Mouse (Mus musculus) adrenal gland, postnatal 10 days (tissue): ENCODE measurements around the gene Agrn. TPM values are rescaled to one million over a fixed set of nuclear protein-coding genes. Genes with fewer than 3 reads are reported as not detected.
"Not testable (repeated sequence)": the region's sequence is repeated elsewhere in the genome, so short reads cannot be mapped to it uniquely, and the experiment has no call there.

ENCODE experiments used
- DNase-seq: peaks from one replicate; pipeline ENCODE4 v3.0.0; 2021; ENCODE audit warnings: mixed read lengths
- microRNA-seq: library from miRNA; unstranded; fragments of <30 nt; microRNA quantifications from one replicate; pipeline ENCODE4 v1.2.0, GENCODE M21; 2021
- total RNA-seq, 2 experiments: library from RNA; stranded (reverse); gene quantifications; 2 replicates each; pipeline ENCODE4 v1.2.3; 2021

Gene Agrn
- total RNA-seq, 2 experiments from 2014 or later, result 59.6 to 82.4 TPM

DNA sequence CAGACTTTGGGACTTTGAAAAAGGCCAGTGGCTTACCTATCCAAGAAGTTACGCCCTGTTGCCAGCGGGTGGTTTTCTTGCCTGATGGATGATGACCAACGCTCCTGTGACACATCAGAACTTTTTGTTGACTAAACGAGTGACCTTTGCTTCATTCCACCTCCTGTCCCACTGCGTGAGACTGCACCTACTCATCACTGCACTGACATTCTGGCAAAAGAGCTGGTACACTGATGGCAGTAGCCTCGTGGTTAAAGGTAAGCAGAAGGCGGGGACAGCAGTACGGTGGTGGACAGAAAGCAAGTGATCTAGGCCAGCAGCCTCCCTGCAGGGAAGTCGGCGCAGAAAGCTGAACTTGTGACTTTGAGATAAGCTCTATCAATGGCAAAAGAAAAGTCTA is 46.4 kb downstream of the Agrn start:
- DNase-seq, result not testable (repeated sequence)

DNA sequence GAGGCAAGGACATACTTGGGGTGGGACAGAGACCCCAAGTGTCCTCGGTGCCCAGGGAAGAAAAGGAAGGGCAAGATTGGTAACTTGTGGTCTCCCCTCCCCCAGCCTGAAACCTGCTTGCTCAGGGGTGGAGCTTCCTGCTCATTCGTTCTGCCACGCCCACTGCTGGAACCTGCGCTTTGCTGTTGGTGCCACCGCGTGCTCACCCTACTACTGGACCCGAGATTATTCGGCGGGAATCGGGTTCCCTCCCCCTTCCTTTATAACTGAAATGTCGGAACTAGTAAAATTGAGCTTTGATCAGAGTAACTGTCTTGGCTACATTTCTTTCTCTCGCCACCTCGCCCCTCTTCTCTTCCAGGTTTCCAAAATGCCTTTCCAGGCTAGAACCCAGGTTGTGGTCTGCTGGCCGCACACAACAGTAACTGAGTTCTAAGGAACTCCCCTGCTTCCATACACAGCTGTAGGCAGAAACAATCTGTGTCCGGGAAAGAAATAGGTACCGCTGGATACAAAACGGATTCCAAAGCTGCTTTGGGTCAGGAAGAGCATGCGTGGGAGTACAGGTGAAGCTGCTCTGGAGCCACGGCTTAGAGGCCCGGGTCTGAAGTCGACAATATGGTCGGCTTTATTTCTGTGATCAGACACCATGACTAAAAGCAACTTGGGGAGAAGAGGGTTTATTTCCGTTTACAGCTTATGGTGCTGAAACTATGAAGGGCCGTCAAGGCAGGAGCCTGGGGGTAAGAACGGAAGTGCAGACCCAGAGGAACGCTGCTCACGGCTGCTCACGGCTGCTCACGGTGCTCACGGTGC is 60.8 kb downstream of the Agrn start:
- DNase-seq, result no peak

DNA sequence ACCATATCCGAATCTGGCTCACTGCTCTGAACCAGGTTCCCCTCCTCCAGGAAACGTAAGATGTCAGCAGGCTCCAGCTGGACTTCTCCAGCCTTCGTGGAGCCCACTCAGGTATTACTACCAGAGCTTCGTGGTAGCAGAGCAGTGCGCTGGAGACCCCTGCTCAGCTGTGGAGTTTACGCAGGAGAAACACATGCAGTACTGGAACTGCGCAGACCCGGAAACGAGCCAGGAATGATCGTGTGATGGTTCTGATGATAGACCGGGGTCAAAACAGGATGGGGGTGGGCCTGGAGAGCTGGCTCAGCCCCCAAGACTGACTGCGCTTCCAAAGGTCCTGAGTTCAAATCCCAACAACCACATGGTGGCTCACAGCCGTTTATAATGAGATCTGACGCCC is 61.5 kb downstream of the Agrn start:
- DNase-seq, result no peak

DNA sequence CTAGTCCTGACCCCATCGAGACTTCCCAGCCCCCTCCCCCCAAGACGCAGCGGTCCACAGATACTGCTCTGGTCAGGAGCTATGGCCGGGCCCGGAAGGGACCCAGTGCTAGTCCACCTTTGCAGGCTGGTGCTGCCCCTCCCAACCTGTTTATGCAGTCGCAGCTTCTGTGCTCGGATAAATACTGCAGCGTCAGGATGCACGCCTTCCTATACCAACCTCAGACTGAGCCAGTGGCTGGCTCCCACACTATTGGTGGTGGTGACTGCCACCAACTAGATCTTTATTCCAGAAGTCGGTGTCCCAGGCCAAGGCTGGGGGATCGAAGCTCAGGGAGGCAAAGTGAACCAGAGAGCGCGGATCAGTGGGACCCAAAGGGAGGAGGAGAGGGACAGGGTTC is 62.2 kb downstream of the Agrn start:
- DNase-seq, result no peak

DNA sequence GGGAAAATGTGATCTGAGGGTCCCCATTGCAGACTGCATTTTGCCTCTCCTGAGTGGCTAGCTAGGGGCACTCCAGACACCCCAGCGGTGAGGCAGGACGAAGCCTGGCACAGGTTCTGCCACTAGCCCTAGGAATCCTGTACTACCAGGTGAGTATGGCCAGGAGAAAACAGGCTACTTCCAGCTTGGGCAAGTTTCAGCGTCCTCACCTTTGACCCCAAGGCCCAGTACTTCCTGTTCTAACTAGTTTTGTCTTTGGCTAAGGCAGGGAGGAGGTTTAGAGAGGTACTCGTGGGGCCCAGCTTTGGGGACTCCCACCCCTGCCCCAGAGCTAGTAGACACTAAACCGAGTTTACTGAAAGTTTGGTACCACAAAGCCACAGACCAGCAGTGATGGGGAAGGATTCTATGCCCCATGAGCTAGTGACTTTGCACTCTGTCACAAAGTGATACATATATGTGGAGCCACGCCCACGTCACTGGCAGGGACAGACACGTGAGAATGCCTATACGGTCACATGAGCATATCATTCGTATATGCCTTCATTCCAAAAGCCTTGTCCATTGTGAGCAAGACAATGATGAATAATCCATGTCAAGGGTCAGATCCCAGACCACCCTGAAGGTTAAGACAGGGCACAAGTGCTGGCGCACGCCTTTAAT is 63.2 kb downstream of the Agrn start:
- DNase-seq, result no peak

DNA sequence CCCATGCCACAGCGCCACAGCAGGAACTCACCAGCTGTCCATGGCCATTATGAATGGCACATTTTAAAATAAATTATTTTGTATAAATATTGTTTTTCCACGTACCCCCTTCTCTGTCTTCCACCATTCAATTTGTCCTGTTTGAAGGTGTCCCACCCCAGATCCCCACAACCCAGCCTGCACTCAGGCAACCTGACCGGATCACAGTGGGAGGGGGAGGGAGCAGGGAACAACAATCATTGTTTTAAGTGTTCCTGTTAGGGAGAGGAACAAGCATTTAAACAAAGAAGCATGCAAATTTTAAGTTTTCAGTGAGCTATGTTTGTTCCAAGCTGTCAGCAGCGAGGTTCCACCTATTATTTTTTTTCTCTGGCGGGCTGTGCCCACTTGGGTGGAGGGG is 64.0 kb downstream of the Agrn start:
- no peak for DNase-seq

DNA sequence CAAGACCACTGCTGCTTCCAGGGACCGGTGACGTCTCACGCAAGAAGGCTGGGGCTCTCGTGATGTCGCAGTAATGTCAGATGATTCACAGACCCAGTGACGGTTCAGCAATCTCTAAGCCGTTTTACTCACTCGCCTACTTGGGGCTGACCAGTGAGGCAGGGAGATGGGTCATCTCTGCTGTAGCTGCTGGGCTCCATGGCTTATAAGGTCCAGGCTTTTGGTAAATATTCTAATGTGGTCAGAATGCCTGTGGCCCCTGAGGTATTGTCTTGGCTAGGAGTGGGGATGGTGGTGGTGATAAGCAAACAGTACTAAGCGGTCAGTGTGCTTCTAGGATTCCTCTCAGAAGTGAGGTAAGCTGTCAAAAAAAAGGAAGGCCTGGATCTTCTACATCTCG is 66.3 kb downstream of the Agrn start:
- DNase-seq, result no peak

DNA sequence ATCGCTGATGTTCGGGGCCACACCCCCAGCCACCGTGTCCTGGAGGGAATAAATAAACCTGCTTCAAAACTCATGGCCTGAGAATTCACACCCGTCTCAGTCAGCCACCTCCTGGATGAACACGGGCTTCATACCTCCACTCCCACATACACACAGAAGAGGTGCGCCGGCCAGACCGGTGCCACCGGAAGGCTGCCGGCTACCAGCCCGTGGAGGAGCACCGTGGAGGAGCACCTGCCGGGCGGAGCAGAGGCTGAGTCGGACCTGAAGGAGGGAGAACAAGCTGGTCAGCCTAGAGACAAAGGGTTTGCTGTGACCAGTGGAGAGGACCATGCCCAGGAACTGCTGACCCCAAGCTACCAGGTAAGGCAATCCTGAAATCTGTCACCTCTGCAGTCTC is 66.9 kb downstream of the Agrn start, which contains the start of gene Rnf223:
TSS of gene Rnf223 (plus strand) at position 78 of the 400 bp plus-strand sequence.
- DNase-seq, result no peak

DNA sequence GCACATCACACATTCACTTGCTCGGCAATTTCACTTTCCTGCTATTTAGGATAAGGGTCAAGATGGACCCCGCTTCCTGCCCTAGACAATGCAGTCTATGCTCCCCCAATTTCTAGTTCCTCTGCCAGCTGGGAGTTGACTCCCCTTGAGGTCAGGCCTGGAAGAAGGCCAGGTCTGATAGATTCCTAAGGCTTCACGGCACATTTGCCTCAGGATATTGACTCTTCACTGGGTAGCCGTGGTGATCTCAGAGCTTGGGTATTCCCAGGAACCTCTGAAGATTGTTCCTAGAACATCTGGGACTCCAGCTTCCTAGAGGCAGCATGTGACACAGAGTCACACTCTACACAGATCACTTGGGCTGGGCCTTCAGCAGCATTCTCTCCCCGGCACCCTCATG is 68.5 kb downstream of the Agrn start:
- DNase-seq, result no peak

DNA sequence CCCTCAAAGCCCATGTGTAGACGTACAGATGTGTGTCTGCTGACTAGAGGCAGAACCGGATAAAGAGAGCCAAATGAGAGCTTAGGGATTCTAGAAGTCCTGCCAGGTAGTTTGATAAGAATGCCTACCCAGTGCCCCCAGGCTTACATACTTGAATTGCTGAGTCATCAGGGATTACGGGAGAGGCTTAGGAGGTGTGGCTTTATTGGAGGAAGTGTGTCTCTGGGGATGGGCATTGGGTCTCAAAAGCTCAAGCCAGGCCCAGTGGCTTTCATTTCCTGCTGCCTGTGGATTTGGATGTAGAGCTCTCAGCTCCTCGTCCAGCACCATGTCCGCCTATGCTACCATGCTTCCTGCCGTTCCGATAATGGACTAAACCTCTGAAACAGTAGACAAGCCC is 70.4 kb downstream of the Agrn start:
- no peak for DNase-seq

DNA sequence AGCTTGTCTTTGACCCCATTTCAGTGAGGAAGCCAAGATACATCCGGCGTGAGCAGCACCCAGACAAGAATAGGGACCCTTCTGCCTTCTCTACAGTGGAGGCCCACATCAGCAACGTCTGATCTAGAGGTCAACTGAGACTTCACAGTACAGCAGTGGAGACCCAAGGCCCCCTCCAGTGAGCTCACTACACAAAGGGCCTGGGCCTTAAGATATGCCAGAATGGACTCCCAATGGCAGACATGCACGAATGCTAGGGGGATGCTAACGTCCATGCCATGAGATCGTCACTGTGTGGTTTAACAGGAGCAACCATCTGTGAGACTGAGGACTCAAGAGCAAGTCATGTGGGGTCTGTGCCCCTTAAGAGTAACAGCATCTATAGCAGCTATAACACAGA is 71.9 kb downstream of the Agrn start:
- no peak for DNase-seq

DNA sequence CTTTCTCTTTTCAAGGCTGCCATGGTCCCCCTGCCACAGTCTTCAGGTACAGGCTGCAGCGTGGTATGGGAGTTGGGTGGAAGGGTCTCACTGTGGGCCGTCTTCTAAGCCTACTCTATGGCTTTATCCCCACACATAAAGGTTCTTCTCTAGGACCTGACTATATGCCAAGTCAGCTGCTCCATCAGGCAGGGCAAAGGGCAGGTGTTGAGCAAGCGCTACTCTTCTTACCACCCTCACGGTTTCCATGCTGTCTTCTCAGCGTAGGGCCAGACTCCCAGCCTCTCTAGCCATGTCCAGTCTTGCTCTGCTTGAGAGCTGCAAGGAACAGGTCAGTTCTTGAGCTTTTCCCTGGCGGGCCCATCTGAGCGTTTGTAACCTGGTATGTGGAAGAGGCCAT is 73.2 kb downstream of the Agrn start:
- DNase-seq, result no peak

Small RNAs within 50 kb of the gene (microRNA-seq; reads per million reads assigned to microRNA genes)
- 1.4 reads per million for gene Mir7658

Other genes starting within 250 kb of the Agrn start
- gene C1qtnf12, start 235.2 kb downstream of the Agrn start, total RNA-seq, result 100 to 1,000 TPM; 117 to 132 TPM
- 1 to 10 TPM; 5.7 to 6.1 TPM for gene B3galt6, start 204.8 kb downstream of the Agrn start, total RNA-seq
- 100 to 1,000 TPM; 184 to 191 TPM for gene Sdf4, start 204.6 kb downstream of the Agrn start, total RNA-seq
- gene Tnfrsf4, start 183.6 kb downstream of the Agrn start, total RNA-seq, result 1 to 10 TPM; 1.9 TPM
- gene Tnfrsf18, start 171.3 kb downstream of the Agrn start, total RNA-seq, result under 1 TPM; 0.51 to 0.66 TPM
- gene Ttll10, start 138.1 kb downstream of the Agrn start, total RNA-seq, result under 1 TPM; 0.27 to 0.67 TPM
- 10 to 100 TPM; 10.6 to 13.8 TPM for gene 9430015G10Rik, start 87.5 kb downstream of the Agrn start, total RNA-seq
- under 1 TPM; 0.09 to 0.15 TPM for gene Rnf223, start 67.0 kb downstream of the Agrn start, total RNA-seq
- gene Isg15, start 3.3 kb upstream of the Agrn start, total RNA-seq, result 1 to 10 TPM; 1.6 to 2.2 TPM
- gene AW011738, start 5.8 kb upstream of the Agrn start, total RNA-seq, result 1 to 10 TPM; 2.6 to 3.5 TPM
- 10 to 100 TPM in 1 of 2 experiments, 1 to 10 TPM in 1; 9.8 to 28.4 TPM for gene Perm1, start 18.4 kb upstream of the Agrn start, total RNA-seq
- gene Plekhn1, start 37.4 kb upstream of the Agrn start, total RNA-seq, result 10 to 100 TPM; 13.3 to 20.3 TPM
- gene Noc2l, start 38.5 kb upstream of the Agrn start, total RNA-seq, result 10 to 100 TPM; 39.4 to 41.0 TPM
- 1 to 10 TPM; 1.4 to 3.1 TPM for gene Samd11, start 58.2 kb upstream of the Agrn start, total RNA-seq
- not detected for gene Vmn2r-ps159, start 133.6 kb upstream of the Agrn start, total RNA-seq